Mouse (Mus musculus) myocyte (in vitro differentiated cells): ENCODE measurements at regions not wholly inside any gene's neighbourhood (a gene's known extent, or its start where the extent isn't known, plus 50 kb on each side); places are given as distances from the start of the nearest gene placed in this dataset.

Source experiments
- CEBPB ChIP-seq: IDR thresholded peaks from 2 replicates; pipeline ENCODE4 v1.6.1; 2011; ENCODE audit warnings: mild to moderate bottlenecking, moderate library complexity; ENCODE audit not compliant: poor library complexity, insufficient read depth, severe bottlenecking
- E2F4 ChIP-seq: IDR thresholded peaks from one replicate; pipeline ENCODE4 v1.6.1; 2011; ENCODE audit warnings: mild to moderate bottlenecking, control low read depth, moderate library complexity; ENCODE audit not compliant: insufficient read depth
- MAX ChIP-seq: IDR thresholded peaks from one replicate; pipeline ENCODE4 v1.6.1; 2011; ENCODE audit warnings: low read depth, mild to moderate bottlenecking, control low read depth
- MYOG ChIP-seq, 3 experiments: IDR thresholded peaks; one replicate each; pipeline ENCODE4 v1.6.1; 2011; ENCODE audit warnings: control low read depth in 2 of 3, low read depth in 2 of 3, mild to moderate bottlenecking in 2 of 3; ENCODE audit not compliant: insufficient read length in 2 of 3, control insufficient read depth in 1 of 3, insufficient read depth in 1 of 3
- POLR2A ChIP-seq: IDR thresholded peaks from one replicate; pipeline ENCODE4 v1.6.1; 2011; ENCODE audit warnings: low read depth, mild to moderate bottlenecking, control low read depth, moderate library complexity; ENCODE audit not compliant: insufficient read length
- POLR2AphosphoS2 ChIP-seq: IDR thresholded peaks from one replicate; pipeline ENCODE4 v1.6.1; 2011; ENCODE audit warnings: low read depth, control low read depth; ENCODE audit not compliant: insufficient read length
- REST ChIP-seq: IDR thresholded peaks from one replicate; pipeline ENCODE4 v1.6.1; 2011; ENCODE audit warnings: mild to moderate bottlenecking, control low read depth, moderate library complexity; ENCODE audit not compliant: insufficient read depth, insufficient read length
- SRF ChIP-seq: IDR thresholded peaks from one replicate; pipeline ENCODE4 v1.6.1; 2011; ENCODE audit warnings: low read depth; ENCODE audit not compliant: control insufficient read depth, insufficient read length

- TF ChIP-seq SRF, result no peak
- no peak for TF ChIP-seq MAX
- TF ChIP-seq POLR2AphosphoS2, result no peak
- TF ChIP-seq MYOG (IDR thresholded peaks at IDR 0.05; ENCODE audit: control insufficient read depth in 1 of 3, insufficient read depth in 1 of 3, insufficient read length in 2 of 3, low read depth in 2 of 3), result no peak
- no peak for TF ChIP-seq POLR2A
- TF ChIP-seq REST, result no peak
- TF ChIP-seq CEBPB, result no peak
- no peak for TF ChIP-seq E2F4
These were observed 396.7 kb downstream of the Fam19a5 start for GRCm38 (mm10) chr15:87940837-87941236.
